7 mouse cellular contexts compared by ENCODE assay signal in the genomic region with DNA sequence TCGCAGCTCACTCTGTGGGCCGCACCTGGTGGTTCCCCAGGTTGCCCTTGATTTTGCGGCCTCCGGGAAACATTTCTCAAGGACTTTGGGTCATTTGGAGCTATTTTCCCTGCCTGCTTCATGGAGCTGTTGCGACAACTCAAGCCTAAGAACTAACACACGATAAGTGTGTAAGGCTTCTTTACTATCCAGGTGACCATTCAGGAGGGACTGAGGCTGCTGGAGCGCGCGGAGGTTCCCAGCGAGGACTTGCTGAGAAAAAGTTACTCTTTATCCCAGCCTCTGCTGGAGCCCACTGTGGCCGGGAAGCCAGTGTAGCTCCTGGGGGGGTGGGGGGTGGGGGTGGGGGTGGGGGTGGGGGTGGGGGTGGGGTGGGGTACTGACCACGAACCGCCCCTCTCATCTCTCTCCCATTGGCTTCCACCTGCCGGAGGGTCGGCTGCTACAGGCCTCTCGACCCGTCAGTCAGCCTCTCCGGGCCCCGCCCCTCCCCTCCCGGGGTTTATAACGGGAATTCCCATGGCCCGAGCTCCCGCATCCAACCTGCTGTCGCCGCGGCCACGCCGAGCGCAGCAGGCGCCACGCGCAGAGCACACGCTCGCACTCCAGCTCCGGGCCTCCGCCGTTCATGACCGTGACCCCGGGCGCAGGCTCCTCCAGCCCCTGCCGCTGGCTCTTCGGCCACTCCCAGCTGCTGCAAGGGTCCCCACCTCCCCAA. TPM values are rescaled to one million over a fixed set of nuclear protein-coding genes. Genes with fewer than 3 reads are reported as not detected.
A peak's percentile ranks its signal among the peaks of the same experiment; 100 is the strongest.
DNase-seq lines count a peak whose midpoint lies in the region; ATAC-seq lines count a peak whose summit lies in the region.

A gene (plus strand): TSS at position 532 of the 718 bp plus-strand sequence.

- DNase-seq in adrenal gland, adult 2 months: peak; percentile 95
- peak; percentile 85 to 90 for DNase-seq in cerebellum, postnatal 10 days
- peak; percentile 53 to 74 for DNase-seq in frontal cortex, postnatal 14 days (ENCODE audit: low spot score in 2 of 2)
- peak; percentile 79 for DNase-seq in hindbrain, embryonic 14.5 days (ENCODE audit: low spot score)
- DNase-seq in left cerebral cortex, adult 8-10 months (ENCODE audit: low spot score in 2 of 2): peak; percentile 24 to 44
- DNase-seq in telencephalon, adult 2 months (ENCODE audit: low read depth, low spot score): peak; percentile 12

- H3K4me2 ChIP-seq in hindbrain, embryonic 14.5 days (replicated peaks): peak within 1 kb of the TSS; percentile 96
- peak within 1 kb of the TSS; percentile 94 for H3K4me2 ChIP-seq in midbrain, embryonic 13.5 days (replicated peaks)

- peak within 1 kb of the TSS; percentile 81 for H3K9ac ChIP-seq in hindbrain, embryonic 14.5 days
- H3K9ac ChIP-seq in midbrain, embryonic 13.5 days (replicated peaks): peak within 1 kb of the TSS; percentile 75

- no peaks in the 10 kb centered on the region for H3K36me3 ChIP-seq in hindbrain, embryonic 14.5 days (replicated peaks; ENCODE audit: control insufficient read depth, insufficient read depth)
- H3K36me3 ChIP-seq in midbrain, embryonic 13.5 days: no peaks in the 10 kb centered on the region

- H3K9me3 ChIP-seq in hindbrain, embryonic 14.5 days (ENCODE audit: control insufficient read depth, low read length): no peaks in the 10 kb centered on the region
- no peaks in the 10 kb centered on the region for H3K9me3 ChIP-seq in midbrain, embryonic 13.5 days

- peak; percentile 95 for ATAC-seq in hindbrain, embryonic 14.5 days (ENCODE audit: low FRiP score)
- peak; percentile 96 for ATAC-seq in midbrain, embryonic 13.5 days

- H3K27ac ChIP-seq in hindbrain, embryonic 14.5 days: peak within 1 kb of the TSS; percentile 43; the same call in 1 of the 2 replicates
- 0 out of 2 replicates have a peak within 1 kb of the TSS, but pooled peaks have one; percentile 2 for H3K27ac ChIP-seq in midbrain, embryonic 13.5 days

- H3K4me3 ChIP-seq in hindbrain, embryonic 14.5 days (replicated peaks; ENCODE audit: low read length): peak within 1 kb of the TSS; percentile 87
- H3K4me3 ChIP-seq in midbrain, embryonic 13.5 days (replicated peaks): peak within 1 kb of the TSS; percentile 73

- no peaks in the 10 kb centered on the region for H3K27me3 ChIP-seq in hindbrain, embryonic 14.5 days (ENCODE audit: control insufficient read depth, insufficient read depth, low read length)
- peaks cover 29% of the 10 kb centered on the region for H3K27me3 ChIP-seq in midbrain, embryonic 13.5 days

- peaks cover 18% of the 10 kb centered on the region for H3K4me1 ChIP-seq in hindbrain, embryonic 14.5 days (replicated peaks; ENCODE audit: control insufficient read depth, insufficient read depth, low read length)
- H3K4me1 ChIP-seq in midbrain, embryonic 13.5 days (replicated peaks): peaks cover 35% of the 10 kb centered on the region

- 4% methylated on average over 41 of the region's 42 CpGs for WGBS in hindbrain, embryonic 14.5 days
- WGBS in midbrain, embryonic 13.5 days: 4% methylated on average over 39 of the region's 42 CpGs

RNA-seq across cellular contexts. Expression of the gene that starts here (rescaled TPM):
- total RNA-seq in adrenal gland, adult 2 months (2021): 100 to 1,000 TPM; 159 to 164 TPM
- 230 and 305 TPM in 2 replicates for polyA plus RNA-seq in adrenal gland, adult 2 months (2012; rRNA removed)
- polyA plus RNA-seq in hindbrain, embryonic 14.5 days (2014; fragmentation: Nextera tagmentation; extraction: Ambion mirVana): 23.8 and 25.8 TPM in 2 replicates
- 10 to 100 TPM in 2 of 4 experiments, 1 to 10 TPM in 2; 7.4 to 12.4 (median 10.1) TPM for total RNA-seq in left cerebral cortex, adult 8-10 months (2022)
- polyA plus RNA-seq in midbrain, embryonic 13.5 days (2015; fragmentation: Nextera tagmentation; extraction: Ambion mirVana): 17.7 and 20.3 TPM in 2 replicates

Comparison
In these comparisons a context has a peak if more than half of its experiments do, and no peak if none do; other contexts are left out.
1. Peak in every context shown above with its lines: DNase-seq, ATAC-seq, H3K4me3 ChIP-seq and H3K27ac ChIP-seq.
2. RNA of the gene that starts here (total RNA-seq): 159 to 164 TPM in adrenal gland, adult 2 months; 7.4 to 12.4 TPM in left cerebral cortex, adult 8-10 months; every median in the first group is over 10 times any median in the second.
3. DNase-seq: peak in every context shown above with its lines; median percentile 95 in adrenal gland, adult 2 months; 88 in cerebellum, postnatal 10 days; 79 in hindbrain, embryonic 14.5 days; 64 in frontal cortex, postnatal 14 days; 34 in left cerebral cortex, adult 8-10 months; 12 in telencephalon, adult 2 months.